Mouse (Mus musculus) left cerebral cortex, postnatal 14 days (tissue): ENCODE measurements around the gene Irgm1. TPM values are rescaled to one million over a fixed set of nuclear protein-coding genes. Genes with fewer than 3 reads are reported as not detected.
"Not testable (repeated sequence)": the region's sequence is repeated elsewhere in the genome, so short reads cannot be mapped to it uniquely, and the experiment has no call there.

Experiments
- DNase-seq, 2 experiments: peaks; one replicate each; pipeline ENCODE4 v3.0.0; 2021 to 2022; ENCODE audit warnings: low spot score in 2 of 2, mixed read lengths in 1 of 2
- intact Hi-C: fragments of 180-260 bp; cut with DNase I; formaldehyde crosslinking; loops from one replicate; pipeline ENCODE4 v1.15.1; 2025
- total RNA-seq, 2 experiments: library from RNA; stranded (reverse); gene quantifications; 2 replicates each; pipeline ENCODE4 v1.2.3; 2021

Irgm1 gene
- total RNA-seq, 2 experiments from 2014 or later = 3.7 TPM

DNA sequence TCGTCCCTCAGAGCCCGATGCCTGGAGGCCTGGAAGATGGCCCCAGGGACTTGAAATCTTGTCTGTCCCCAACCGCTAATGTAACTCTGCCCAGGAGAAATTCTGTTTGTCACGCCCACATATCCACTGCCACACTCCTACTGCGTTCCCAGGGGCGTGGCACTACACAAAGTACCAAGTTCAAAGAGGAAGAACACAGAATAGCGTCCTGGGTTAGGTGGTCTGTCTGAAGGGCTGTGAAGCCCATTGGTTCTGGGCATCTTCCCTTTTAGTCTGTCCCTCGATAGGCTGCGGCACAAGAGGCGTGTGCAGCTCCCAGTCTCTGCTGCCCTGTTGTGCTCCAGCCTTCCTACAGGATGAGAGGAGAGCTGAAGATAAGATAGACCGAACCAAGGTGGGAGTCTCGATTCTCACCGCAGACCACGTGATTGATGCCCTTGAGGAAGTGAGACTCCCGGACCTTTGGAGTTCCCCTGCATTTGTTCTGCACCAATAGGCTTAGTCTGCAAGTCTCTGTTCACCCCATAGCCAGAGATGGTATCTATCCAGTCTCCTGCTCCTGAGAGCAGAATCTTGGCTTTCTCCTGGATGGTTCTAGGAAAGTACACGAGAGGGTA lies 33.2 kb downstream of the Irgm1 start:
- intact Hi-C loops = no loop called here
- no peak for DNase-seq

DNA sequence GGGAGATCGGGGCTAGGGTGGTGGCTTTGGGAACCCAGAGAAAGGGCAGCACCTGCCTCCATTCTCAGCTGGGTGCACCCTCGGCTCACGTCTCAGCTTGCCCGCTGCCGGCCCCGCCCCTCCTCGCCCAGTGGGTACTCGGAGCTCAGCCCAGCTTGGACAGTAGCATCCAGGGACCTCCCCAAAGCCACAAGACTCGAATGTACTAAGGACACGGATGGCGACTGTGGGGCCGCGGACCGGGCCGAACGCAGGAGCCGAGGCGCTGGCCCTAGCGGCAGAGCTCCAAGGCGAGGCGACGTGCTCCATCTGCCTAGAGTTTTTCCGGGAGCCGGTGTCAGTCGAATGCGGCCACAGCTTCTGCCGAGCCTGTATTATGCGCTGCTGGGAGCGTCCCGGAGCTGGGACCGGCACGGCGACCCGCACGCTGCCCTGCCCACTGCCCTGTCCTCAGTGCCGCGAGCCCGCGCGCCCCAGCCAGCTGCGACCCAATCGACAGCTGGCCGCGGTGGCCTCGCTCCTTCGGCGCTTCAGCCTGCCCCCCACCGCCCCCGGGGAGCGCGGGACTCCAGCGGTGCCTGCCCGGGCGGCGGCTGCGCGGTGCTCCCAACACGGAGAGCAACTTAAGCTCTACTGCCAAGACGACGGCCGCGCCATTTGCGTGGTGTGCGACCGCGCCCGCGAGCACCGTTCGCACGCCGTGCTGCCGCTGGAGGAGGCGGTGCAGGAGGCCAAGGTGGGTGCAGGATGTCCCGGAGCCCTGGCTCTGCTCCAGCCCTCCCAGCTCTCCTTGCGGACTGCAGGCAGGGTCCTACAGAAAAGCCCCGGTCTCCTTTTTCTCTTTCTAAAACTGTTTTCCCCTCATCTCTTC lies 33.9 kb downstream of the Irgm1 start:
- intact Hi-C loops = no loop called here
- DNase-seq = peak in 1 of 2 experiments; percentile 53

DNA sequence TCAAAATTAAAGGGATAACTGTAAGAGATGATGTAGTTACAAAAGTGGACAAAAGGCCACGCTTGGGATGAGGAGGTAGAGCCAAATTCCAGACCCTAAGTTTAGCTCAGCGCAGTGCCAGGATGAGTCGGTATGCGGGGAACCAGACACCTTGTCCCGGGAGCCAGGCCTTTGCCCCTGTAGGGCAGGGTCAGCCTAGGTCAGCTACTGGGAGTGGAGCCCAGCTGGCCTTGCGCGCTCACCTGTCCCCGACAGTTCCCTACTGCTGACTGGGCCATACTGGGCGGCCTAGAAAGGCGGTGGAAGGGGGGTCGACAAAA lies 34.5 kb downstream of the Irgm1 start:
- intact Hi-C loops = no loop called here
- DNase-seq = no peak

DNA sequence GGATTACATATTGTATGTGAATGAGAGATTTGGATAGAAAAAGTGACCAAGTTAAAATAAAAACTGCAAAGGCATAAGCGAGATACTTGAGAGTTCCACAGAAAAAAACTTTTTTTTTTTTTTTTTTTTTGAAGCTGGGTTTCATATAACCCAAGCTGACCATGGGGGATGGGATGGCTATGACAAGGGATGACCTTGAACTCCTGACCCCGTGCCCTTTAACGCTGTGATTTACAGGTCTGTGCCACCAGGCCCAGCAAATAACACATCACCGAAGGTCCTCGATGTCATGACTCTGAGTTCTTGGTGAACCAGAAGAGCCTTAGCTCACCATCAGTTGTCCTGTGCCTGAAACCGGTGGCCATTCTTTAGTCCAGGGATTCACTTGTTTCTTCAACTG lies 35.6 kb downstream of the Irgm1 start:
- no peak for DNase-seq
- intact Hi-C loops = loop anchor here (2.0 kb wide), 2 partner anchors 17 to 21 kb away; no protein-coding TSS in a partner anchor

- intact Hi-C loops = loop anchor here (2.0 kb wide), 2 partner anchors 15 to 23 kb away; no protein-coding TSS in a partner anchor
- peak; percentile 89 to 95 for DNase-seq
Measured at GRCm38 (mm10) chr11:48833731-48834639, 37.5 kb downstream of the Irgm1 start.

- DNase-seq = no peak
- intact Hi-C loops = no loop called here
Measured at GRCm38 (mm10) chr11:48833078-48833730, 38.3 kb downstream of the Irgm1 start.

DNA sequence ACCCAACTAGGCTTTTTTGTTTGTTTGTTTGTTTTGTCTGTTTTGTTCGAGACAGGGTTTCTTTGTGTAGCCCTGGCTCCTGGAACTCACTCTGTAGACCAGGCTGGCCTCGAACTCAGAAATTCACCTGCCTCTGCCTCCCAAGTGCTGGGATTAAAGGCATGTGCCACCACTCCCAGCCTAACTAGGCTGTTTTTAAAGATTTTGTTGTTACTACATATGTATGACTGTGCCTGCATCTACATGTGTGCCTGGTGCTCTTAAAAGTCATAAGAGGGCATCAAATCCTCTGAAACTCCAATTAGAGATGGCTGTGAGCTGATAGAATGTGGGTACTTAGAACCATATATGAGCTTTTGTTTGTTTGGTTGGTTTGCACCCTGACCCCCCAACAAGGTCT lies 40.2 kb downstream of the Irgm1 start:
- DNase-seq = no peak
- intact Hi-C loops = no loop called here

DNA sequence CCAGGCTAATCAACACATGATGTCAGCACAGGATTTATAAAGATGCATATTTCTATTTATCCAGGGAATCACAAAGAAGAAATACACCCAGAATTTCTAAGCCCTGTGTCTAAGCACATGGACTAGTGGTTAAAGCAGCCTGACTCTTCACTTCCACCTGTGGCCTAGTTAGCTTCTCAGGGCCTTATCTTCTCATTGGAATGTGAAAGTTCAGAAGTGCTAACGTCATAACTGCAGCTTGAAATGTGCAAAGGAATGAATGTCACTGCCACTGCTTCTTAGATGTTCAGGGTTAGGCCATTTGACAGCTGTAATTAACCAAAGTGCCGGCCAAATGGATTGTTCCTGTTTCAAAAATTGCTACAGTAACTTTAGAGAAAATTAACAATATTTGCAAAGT lies 41.2 kb downstream of the Irgm1 start:
- intact Hi-C loops = no loop called here
- no peak for DNase-seq

DNA sequence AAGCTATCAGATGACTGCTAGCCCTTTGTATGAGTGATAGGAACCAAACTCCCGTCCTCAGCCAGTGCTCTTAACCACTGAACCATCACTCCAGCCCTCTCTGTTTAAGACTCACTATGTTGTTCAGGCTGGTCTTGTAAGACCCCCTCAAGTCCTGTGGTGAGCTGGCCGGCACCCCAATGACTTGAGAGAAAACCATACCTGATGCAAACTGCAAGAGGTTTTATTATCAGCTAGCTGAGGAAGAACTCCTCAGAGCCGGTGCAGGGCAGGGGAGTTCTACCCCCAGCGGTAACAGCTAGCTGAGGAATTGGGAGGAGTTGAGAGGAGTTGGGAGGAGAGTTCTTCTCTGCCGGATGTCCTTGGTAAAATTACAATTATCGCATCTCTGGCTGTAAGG lies 43.6 kb downstream of the Irgm1 start:
- intact Hi-C loops = no loop called here
- DNase-seq = no peak

GRCm38 (mm10) chr11:48826752-48827096 lies 44.8 kb downstream of the Irgm1 start:
- intact Hi-C loops = no loop called here

DNA sequence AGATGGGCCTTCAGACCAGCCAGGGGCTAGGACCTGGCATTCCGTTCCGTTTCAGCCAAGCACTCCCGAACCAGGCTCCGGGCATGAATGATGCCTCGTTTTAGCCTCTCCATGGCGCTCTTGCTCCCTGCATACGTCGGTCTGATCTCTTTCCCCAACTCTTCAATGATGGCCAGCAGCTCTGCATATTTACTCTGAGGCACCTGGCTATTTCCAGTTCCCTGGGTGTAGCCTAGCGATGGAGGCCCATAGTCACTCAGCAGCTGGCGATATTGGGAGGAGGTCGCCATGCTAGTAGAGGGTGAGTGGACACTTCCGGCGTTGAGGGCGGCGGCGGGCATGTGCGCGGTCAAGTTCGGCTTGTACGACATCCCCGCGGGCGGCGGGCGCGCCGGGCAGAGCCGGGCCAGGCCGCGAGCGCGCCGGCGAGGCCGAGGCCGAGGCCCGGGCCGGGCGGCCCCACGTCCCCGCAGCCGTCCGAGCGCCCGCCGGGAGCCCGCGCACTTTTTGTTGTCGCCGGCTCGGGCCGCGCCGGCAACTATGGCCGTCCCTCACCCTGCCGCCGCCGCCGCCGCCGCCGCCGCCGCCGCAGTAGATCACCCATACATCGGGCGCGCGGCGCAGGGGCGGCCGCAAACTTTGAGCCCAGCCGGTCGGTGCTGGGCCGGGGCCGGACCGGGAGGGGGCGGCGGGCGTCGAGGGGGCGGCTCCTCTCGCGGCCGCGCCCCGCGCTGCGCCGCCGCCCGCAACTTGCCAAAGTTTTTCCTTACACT lies 45.3 kb downstream of the Irgm1 start, which contains the start of the genes Trim7 and Gm12184:
TSS of gene Trim7 (plus strand) at position 162 of the 773 bp plus-strand sequence.
TSS of gene Gm12184 (minus strand) at position 677 of the 773 bp plus-strand sequence.
- intact Hi-C loops = not testable (repeated sequence)

More at GRCm38 (mm10) chr11:48826752-48827096, 44.8 kb downstream of the Irgm1 start:
- DNase-seq = no peak

DNA sequence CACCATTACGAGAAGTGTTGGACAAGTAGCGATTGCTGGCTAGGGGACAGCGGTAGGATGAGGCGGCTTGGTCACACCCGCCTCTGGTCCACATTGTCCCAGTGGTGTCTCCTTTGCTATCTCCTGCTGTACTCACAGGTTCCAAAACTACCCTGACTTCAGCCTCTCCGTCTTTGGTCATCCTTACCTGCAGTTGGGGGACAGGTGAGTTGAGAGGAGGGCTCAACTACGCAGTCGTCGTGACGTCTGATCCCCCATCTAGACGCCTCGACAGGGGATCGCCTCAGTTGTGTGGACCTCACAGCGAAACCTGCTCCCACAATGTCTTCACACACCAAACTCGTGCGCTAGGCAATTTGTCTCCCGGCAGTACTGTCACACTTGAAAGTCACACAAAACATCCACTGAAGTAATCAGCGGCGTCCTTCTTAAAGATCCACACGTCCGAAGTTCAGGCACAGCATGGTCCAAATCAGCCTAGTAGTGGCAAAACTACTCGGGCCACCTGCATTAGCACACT lies 47.1 kb downstream of the Irgm1 start:
- DNase-seq = no peak
- intact Hi-C loops = no loop called here

More for the DNA sequence above, 45.3 kb downstream of the Irgm1 start, which contains the start of the genes Trim7 and Gm12184:
- not testable (repeated sequence) for DNase-seq

- intact Hi-C loops = no loop called here
- DNase-seq = peak; percentile 46 to 69
Measured at GRCm38 (mm10) chr11:48823536-48823972, 47.9 kb downstream of the Irgm1 start.

- intact Hi-C loops = no loop called here
- DNase-seq = no peak
Measured at GRCm38 (mm10) chr11:48822768-48823512, 48.5 kb downstream of the Irgm1 start.

DNA sequence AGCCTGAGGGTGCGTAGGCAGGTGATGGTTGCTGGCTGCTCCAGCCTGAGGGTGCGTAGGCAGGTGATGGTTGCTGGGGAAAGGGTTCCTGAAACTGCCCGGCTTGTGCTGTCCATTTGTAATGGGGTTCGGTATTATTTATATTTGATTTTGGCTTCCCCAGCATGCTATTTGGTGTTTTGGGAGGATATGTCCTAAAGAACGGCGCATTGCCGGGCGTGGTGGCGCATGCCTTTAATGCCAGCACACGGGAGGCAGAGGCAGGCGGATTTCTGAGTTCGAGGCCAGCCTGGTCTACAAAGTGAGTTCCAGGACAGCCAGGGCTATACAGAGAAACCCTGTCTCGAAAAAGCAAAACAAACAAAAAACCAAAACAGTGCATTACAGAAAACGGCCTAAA lies 50.2 kb downstream of the Irgm1 start:
- intact Hi-C loops, DNase-seq: not testable (repeated sequence)

- DNase-seq = no peak
Measured at GRCm38 (mm10) chr11:48820308-48820674, 51.2 kb downstream of the Irgm1 start.

DNA sequence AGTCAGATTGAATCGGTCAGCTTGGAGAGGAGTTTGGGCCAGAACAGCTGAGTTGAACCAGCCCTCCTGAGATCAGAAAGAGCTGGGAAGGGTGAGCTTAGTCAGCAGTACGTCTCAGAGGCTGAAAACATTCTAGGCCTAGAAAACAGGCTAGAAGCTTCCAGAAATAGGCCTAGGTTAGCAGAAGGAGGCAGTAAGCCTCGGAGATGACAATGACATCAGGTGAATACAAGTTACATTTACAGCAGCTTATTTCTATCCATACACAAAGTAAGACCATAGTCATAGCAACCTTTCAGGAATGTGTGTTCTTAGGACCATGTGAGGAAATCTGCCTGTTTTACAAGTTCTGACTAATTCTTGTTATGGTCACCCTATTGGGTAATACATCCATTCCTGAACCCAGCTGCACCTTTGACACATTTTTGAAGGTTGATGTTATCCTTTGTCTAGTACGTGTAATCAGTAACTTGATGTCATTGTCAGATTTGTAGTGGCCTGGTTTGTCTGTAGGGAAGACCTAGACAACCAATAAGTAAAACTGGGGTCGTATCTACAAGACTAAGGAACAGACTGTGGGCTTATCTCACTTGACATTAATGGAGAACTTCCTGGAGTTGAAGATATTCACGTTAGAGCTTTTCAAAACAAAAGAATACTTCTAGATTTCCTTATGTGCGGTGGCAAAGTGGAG lies 51.7 kb downstream of the Irgm1 start:
- intact Hi-C loops = loop anchor here (2.0 to 10.0 kb wide), 4 partner anchors 15 to 425 kb away; partner anchors contain the start of genes Mgat1 and Zfp62
- DNase-seq = no peak

More at GRCm38 (mm10) chr11:48820308-48820674, 51.2 kb downstream of the Irgm1 start:
- intact Hi-C loops = no loop called here
